Mouse (Mus musculus): ENCODE results near the gene Gpr171.
"Not testable (repeated sequence)": the region's sequence is repeated elsewhere in the genome, so short reads cannot be mapped to it uniquely, and the experiment has no call there.

The Gpr171 gene

DNA sequence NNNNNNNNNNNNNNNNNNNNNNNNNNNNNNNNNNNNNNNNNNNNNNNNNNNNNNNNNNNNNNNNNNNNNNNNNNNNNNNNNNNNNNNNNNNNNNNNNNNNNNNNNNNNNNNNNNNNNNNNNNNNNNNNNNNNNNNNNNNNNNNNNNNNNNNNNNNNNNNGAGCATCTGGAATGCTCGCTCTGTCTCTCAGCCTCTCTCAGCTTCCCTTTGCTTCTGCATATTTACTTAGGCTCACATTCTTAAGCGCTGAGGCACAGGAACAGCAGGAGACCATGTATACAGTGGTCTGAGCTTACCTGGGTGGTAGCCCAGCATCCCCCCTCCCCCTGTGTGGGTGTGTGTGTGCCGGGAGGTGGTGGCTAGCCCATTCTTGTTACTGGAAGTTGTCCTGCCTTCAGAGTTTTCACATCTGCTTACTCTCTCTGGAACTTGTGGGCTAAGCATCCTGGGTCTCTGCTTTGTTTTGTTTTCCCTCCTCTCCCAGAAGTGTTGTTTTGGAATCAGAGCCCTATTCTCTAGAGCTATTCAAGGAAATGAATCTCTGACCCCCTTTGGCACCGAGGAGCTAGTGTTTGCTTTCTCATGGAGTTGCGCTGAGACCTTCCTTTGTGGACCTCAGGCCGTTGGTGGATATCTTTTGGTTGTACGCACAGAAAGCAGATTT is 19.6 kb upstream of the Gpr171 start:
- no peak for DNase-seq (ENCODE audit: extremely low spot score, low read depth, low spot score)

DNA sequence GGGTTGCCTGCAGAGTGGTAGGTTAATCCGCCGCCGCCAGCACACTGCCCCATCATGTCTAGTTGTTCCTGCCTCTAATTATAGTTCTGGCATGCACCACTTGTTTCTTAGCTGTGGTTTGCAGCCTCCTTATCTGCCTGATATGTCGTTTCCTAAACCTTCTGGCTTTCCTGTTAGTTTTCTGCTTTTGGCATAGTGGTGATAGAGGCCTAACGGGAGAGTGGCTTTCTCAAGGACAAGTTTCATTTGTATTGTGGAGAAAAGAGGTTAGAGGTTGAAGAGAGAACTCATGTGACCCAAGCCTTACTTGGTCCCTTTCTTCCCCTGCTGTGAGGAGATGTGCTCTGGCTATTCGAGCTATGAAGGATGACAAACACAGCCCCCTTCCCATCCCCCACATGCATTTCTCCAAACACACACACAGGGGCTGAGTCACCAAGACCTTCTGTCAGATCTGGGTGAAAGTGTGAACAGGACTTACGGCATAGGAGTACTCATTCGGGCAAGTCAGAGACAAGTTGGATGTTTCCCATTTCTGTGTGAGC is 12.4 kb upstream of the Gpr171 start:
- no peak for DNase-seq (ENCODE audit: extremely low spot score, low read depth, low spot score)

DNA sequence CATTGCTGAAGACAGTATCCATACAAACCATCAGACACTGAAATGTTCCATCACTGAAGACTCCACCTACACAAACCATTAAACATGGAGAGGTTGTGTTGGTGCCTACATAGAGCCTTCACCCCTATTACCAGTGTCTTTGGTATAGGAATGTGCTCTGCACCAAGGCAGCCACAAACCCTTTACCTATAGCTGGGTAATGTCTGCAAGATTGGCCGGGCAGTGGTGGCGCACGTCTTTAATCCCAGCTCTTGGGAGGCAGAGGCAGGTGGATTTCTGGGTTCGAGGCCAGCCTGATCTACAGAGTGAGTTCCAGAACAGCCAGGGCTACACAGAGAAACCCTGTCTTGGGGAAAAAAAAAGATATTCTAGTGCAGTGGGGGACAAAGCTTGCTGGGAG is 11.7 kb upstream of the Gpr171 start:
- not testable (repeated sequence) for DNase-seq (ENCODE audit: extremely low spot score, low read depth, low spot score)

DNA sequence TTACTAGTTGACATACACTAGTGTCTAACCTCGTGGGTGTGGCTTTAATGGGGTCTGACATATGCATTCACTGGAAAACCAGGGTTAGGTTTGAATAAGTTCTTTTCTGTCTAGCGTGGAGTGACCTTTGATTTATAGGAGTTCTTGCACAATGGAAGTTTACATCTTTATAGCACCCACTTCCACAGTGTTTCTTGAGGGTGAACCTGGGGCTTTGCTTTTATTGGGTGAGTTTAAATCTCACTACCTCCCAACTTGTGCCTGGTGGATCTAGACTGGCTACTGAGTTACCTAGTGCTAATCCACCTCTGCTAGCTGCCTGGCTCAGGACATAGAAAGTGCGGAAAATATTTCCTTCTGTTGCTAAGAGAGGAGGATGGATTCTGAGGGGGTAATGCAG is 10.3 kb upstream of the Gpr171 start:
- no peak for DNase-seq (ENCODE audit: extremely low spot score, low read depth, low spot score)

DNA sequence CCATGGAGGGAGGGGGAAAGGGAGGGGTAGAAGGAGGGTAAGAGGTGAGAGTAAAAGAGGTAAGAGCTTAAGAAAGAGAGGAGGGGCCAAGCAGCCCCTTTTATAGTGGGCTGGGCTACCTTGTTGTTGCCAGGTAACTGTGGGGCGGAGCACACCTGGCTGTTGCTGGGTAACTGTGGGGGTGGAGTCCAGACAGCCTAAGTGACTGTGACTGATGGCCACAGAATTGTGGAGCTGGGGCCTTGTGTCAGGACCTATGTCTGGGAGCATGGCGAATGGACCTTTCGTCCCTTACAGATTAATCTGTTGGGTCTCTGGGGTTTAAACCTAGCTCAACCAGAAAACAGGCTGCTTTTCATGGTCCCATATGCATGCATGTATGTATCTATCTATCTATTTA is 8.2 kb upstream of the Gpr171 start:
- not testable (repeated sequence) for DNase-seq (ENCODE audit: extremely low spot score, low read depth, low spot score)

DNA sequence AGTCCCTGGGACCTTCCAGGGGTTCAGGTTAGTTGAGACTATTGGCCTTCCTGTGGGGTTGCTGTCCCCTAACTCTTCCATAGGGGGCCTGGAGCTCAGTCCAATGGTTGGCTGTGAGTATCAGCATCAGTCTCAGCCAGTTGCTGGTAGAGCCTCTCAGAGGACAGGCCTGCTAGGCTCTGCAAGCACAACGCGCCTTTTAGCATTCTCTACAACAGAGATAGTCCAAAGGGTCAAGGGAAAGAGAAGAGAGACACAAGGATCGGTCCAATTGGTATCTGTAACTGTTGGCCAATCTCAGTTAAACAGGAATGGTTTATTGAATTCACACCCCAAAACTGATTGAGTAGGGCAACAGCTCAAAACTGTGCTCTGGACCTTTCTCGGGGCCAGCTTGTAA is 5.8 kb upstream of the Gpr171 start:
- no peak for DNase-seq (ENCODE audit: extremely low spot score, low read depth, low spot score)

DNA sequence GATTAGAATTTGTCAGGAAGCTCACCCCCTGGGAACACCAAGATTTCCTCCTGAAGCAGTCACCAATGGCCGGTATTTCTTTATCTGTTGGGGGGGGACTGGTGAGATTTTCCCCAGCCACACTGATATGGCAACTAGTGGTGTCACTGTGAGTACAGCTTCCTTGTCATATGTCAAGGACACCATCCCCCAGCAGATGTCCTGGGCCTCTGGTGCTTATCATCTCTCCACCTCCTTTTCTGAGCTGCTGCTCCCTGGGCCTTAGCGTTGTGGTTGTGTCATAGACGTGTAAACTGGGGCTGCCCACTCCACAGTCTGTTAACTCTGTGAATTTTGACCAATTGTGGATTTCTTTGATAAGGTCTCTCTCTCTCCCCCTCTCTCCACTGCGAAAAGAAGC is 2.8 kb upstream of the Gpr171 start:
- DNase-seq (ENCODE audit: extremely low spot score, low read depth, low spot score): no peak

DNA sequence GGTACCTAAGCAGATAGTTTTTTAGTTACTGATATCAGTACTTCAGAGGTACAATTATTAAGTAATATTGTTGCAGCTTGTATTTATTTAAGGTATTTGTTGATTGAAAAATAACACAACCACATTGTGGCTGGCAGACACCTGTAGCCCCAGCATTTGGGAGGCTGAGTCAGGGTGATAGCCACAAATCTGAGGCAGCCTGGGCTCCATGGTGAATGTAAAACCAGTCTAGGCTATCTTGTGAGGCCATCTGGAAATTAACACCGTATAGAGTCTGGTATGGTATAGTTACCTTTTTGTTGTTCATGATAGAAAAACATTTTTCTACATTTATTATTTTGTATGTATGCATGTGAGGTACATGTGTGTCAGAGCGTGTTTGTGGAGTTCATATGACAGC is 525 bp upstream of the Gpr171 start:
- no peak for DNase-seq (ENCODE audit: extremely low spot score, low read depth, low spot score)

DNA sequence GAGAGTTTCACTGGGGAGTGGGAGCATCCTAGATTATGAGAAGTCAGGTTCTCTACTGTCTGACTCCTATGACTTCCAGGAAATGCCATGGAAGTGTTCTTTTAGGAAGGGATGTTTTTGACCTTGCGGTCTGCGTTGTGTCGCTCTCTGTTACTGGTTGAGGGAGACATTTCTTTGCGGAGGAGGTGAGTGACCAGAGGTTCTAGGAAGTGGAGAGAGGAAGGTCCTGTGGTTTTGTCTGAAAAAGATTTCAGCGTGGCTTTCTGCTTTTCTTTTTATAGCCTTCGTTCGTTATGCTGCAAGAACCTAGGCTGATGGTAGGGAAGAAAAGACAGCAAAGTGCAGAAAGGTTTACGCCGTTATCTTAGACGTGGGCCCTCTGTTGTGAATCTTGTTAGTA is 3.1 kb downstream of the Gpr171 start:
- DNase-seq (ENCODE audit: extremely low spot score, low read depth, low spot score): no peak

DNA sequence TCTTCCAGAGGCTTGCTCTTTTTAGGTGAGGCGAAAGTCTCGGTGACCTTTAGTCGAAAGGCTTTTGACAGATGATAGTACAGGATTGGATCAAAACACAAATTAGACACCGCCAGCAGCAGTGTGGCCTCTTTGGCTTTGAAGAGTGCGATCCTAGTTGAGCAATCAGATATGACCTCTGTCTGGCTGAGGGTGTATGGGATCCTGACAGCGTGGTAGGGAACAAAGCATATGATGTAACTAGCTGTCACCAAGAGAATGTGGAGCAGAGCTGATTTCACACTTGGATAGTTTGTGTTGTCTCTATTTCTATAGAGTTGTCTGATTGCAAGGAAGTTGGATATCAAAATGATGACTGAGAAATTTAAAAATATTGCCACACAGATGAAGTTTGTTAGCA is 4.2 kb downstream of the Gpr171 start:
- no peak for DNase-seq (ENCODE audit: extremely low spot score, low read depth, low spot score)

DNA sequence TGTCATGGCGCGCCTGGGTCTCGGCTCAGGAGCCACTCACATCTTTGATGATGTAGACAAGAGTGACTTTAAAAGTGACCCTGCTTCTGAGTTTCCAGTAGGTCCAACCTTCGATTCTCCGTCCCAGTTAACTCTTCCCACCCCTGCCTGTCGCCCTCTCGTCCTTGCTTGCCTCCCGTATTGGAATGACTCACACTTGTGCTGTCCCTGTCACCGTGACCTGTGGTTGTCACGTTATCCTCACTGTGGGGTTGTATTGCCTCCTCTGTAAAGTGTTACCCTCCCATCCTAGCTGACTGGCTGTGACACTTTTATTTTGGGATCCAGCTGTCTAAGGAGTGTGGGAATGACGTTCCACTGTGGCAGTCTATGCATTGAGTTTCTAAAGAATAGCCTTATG is 8.9 kb downstream of the Gpr171 start:
- no peak for DNase-seq (ENCODE audit: extremely low spot score, low read depth, low spot score)

DNA sequence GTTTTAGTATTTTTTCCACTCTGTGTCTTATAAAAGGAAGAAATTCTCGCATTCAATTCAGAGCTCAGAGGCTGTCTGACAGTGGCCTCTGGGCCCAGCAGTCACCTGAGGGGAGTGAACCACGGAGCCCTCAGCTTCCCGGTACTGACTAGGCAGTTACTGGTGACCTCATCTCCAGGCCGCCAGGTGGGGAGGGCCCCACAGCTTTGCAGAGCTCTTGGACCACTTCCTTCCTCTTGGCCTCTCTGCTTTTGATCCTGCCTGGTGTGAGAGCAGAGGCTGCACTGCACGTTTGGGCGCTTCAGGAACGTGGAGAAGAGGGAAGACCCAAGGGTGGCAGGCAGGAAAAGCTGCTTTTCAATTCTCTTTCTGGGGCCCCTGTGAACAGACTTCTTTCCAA is 20.7 kb downstream of the Gpr171 start:
- no peak for DNase-seq (ENCODE audit: extremely low spot score, low read depth, low spot score)

DNA sequence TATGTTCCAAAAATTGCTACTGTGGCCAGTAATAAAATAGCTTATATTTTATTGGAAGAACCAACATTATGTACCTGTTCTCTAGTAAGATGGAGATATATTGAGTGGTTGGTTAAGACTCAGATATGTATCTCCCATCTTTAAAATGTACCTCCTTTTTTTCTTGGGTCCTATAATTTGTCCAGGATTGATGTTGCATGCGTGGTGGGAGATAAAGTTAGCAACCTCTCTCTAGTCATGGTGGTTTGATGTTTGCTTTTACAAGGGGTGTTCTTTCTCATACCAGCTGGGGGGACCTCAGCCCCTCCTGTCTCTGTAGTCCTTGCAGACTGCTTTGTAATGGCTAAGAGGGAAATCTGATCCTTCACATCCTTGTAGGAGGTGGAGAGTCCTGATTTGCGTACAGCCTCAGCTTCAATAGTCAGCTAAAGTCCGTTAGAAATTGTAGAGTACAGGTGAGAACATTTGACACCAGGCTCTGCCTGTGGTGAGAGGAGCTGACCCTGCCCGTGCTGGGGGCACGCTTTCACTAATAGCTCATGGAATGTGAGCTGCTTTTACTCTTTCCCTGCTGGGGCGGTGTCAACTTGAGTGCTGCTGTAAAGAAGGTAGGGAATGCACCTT is 21.2 kb downstream of the Gpr171 start:
- DNase-seq (ENCODE audit: extremely low spot score, low read depth, low spot score): no peak

DNA sequence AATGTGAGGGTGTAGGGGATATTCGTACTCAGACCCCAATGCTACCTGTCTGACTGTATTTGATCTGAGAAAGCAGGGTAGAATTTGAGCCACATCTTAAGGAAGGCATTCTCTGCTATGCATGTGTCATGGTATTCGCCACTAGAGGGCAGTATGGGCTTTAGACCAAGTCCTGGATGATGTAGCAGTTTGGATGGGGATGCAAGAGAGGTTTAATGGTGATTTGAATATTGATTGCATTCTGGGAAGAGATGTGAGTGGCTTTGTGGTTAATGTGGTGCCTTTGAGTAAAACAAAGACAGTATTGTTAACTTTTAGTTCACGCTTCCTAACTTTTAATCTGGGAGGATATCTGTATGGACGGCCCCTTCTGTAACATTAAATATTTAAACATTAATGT is 22.3 kb downstream of the Gpr171 start:
- DNase-seq (ENCODE audit: extremely low spot score, low read depth, low spot score): peak; percentile 74

DNA sequence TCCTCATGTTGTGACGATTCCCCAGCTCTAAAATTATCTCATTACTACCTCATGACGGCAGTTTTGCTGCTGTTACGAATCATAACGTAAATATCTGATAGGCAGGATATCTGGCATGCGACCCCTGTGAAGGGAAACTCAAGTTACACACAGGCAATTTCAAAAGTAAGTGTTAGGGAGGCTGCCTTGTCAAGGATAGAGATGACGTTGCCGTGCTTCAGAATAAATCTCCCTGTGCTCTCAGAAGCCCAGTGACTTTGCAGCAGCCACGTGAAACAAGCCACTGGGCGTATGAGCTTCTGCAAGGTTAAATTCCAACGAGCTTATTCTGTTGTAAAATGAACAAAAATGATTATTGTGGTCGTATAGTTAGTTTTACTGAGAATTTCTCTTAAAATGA is 23.0 kb downstream of the Gpr171 start:
- DNase-seq (ENCODE audit: extremely low spot score, low read depth, low spot score): no peak

DNA sequence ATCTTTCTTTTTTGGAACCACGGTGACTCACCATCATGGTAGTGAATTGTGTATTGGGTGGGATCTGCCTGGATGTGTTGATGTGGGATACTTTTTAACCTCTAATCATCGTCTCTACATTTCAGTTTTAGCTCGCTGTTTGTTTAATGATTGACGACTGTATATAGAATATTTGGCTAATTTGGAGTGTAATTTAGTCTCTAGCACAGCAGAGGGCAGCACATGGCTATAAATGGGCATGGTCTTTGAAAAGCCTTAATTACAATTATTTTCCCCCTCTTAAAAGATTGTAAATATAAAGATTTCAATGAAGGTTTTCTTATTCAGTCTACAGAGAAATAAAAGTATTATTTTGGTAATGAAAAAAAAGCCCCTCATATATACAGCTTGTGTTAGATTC is 24.3 kb downstream of the Gpr171 start:
- DNase-seq (ENCODE audit: extremely low spot score, low read depth, low spot score): no peak

DNA sequence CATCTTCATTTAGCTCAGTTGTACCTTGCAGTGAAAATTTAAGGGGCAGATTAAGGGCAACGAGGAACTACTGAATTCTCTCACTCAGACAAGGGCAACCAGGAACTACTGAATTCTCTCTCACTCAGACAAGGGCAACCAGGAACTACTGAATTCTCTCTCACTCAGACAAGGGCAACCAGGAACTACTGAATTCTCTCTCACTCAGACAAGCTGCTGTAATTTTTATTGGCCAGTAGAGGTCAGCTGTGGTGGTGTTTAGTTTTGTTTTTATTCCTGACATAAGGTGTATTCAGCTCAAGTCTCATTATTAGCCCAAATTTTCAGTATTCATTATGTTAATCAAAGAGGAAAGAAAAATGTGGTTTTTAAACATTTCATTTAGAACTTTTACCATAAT is 32.5 kb downstream of the Gpr171 start:
- not testable (repeated sequence) for DNase-seq (ENCODE audit: extremely low spot score, low read depth, low spot score)

DNA sequence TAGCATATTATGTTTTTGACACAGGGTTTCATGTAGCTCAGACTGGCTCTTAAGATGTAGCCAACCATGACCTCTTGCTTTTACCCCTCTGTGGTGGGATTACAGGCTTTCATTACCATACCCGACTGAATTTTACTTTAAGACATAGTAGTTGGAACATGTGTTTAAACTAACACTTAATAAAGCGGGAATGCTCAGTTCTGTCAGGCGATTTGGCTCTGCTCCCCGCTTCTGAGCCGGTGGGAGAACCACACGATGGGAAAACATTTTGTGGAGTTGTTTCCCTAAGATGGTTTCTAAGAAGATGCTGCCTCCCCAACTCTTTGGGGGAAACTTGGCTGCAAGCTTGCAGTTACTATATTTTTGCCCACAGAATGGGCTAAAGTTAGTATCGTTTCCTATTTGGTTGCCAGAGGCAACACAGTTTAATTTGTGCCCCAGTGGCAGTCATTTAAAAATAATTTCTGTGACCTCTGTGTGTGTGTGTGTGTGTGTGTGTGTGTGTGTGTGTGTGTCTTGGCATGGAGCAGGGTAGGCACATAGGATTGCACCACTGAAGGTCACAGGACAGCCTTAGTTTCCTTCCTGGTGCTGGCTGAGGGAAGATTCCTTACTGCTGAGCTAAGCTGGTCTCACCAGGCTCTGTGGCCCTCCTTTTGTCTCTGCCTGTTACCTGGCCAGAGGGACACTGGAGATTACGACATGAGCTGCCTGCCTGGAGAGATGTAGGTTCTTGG is 34.9 kb downstream of the Gpr171 start:
- DNase-seq (ENCODE audit: extremely low spot score, low read depth, low spot score): no peak

DNA sequence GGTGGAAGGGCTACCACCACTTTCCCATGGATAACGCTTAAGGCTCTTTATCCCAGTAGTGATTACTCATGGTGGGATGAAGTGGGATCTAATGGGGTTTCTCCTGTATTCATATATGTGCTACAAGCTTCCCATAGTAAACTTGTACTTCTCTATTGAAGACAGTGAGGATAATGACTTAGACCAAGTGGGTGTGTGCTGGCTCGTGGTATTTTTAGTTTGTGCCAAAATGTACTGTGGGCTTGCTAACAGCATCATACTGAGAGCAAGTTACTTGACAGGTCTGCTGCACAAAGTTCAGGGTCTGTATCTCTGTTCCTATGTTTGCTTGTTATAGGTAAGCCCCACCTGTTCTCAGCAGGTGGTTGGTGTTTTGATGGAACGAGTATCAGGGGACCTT is 35.7 kb downstream of the Gpr171 start:
- DNase-seq (ENCODE audit: extremely low spot score, low read depth, low spot score): no peak

DNA sequence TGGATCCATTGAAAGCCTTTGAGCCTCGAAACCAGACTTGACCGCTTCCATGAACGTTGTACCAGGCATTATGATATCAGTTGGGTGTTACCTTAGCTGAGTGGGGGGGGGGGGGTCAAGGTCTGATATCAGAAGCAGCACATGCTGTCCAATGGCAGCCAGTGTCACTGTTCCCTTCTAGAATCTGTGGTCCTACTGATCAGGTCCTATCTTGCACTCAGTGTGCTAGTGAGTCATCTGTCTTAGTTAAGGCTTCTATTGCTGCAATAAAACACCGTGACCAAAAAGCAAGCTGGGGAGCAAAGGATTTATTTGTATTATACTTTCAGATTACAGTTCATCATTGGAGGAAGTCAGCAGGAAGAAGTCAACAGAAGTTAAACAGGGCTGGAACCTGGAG is 38.2 kb downstream of the Gpr171 start:
- no peak for DNase-seq (ENCODE audit: extremely low spot score, low read depth, low spot score)

DNA sequence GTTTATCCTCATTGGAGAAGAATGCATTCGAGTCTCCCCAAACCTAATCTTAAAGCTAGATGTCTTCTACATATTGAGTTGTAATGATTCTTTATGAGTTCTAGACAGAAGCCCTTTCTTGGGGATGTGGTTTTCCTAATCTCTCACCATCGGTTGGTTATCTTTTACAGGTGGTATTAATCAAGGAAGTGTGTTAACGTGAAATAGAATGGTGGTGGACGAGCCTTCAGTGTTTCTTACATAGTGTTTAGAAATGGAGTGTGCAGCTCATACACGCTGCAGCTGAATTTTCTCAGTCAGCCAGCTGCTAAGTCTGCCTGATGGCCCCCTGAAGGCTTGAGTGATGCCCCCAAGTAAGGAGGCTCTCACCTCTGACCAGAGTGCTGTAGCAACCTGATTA is 39.5 kb downstream of the Gpr171 start:
- DNase-seq (ENCODE audit: extremely low spot score, low read depth, low spot score): no peak

DNA sequence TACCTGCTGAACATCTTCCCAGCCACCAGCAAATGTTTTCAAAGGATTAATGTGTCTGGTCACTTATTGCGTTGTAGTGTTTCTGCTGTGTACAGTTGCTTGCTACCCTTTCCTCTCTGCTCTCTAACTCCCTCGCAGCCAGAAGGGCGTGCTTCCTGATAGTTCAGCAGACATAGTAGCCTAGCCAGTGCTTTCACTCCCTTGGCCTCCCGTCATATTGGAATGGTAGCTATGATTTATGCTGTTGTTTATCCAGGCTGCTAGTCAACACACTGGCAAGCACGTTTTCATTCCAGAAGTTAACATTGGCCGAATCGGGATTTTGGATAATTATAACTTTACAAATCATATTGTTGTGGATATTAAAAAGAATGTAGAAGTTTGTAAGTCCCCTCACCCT is 41.5 kb downstream of the Gpr171 start:
- no peak for DNase-seq (ENCODE audit: extremely low spot score, low read depth, low spot score)
